Mouse (Mus musculus) urinary bladder, adult 18-20 months (tissue): ENCODE results near the gene Ninj2.

Source experiments
- DNase-seq, 2 experiments: peaks; one replicate each; pipeline ENCODE4 v3.0.0; 2022; ENCODE audit warnings: low spot score in 2 of 2, mixed read lengths in 2 of 2

Gene Ninj2

DNA sequence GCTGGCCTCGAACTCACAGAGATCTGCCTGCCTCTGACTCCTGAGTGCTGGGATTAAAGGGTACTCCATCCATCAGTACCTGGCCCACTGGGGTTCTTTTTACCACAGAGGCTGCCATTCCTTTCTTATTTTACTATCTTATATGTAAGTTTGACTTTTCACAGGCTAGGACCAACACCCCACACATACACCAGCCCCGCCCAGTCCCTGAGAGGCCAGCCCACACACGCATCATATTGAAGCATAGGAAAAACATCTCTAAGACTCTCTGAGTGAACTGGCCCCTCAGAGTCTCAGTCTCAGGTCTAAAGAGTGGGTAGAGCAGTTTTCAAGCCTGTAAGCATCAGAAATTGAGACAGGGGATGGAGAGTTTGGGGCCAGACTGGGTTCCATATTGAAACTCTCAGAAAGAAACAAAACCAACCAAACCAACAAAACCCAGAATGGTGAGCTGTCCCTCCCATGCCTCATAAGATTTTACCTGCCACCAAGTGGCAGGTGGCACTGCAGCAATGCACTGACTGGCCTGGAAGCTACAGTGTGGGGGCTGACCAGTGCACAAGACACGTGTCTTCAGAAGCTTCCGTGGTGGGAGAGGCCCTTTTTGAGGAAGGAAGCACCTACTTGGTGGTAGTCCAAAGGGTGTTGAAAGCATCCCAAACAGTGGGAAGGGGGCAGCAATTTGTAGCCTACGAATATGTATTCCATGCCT is 86.0 kb downstream of the Ninj2 start:
- no peak for DNase-seq

DNA sequence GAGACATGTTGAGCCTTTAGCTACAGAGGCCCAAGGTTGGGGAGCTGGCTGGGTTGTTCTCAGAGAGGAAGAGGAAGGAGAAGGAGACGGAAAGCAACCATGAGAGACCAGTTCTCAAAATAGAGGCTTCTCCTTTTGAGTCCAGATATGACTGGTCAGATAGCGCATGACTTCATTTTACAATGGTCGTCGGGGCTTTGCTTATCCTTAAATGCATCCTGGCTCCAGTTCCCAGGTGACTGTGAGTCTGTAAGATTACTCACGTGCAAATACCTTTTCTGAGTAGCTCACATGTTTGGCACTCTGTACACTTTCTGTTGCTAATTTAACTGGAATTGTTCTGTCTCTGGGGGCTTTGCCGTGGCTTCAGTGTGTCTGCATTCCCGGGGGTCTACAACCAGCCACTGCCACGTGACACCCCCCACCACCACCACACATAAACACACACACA is 86.6 kb downstream of the Ninj2 start:
- DNase-seq: no peak

DNA sequence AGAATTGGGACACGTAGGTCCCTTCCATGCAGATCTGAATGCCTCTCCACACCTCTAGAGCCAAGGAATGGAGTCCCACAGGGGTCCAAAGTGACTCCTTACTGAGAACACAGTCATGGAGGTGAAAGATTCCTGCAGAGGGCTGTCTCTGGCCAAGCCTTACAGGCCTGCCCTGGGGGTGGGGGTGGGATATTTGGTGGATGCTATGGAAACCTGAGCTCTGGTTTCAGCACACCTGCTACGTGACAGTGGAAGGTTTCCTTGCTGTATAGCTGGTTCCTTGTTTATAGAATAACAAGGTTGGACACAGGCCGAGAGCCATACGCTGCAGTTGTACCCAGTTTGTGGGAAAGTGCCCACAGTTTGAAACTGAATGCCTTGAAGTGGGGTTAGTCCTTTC is 87.3 kb downstream of the Ninj2 start:
- no peak for DNase-seq

DNA sequence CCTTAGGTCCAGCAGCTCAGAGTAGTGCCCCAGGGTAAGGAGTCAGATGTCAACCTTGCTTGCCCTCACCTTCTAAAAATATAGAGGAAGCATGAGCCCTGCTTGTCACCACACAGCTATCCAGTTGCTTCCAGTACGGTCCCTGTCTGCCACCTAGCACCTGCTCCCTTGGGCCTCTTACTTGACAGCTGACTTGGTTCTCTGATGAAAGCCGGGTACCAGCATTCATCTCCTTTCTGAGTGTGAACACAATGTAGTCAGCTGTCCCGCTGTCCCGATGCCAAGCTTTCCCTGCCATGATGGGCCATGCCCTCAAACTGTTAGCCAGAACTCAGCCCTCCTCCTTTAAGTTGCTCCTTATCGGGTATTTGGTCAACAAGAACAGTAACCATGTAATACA is 89.0 kb downstream of the Ninj2 start:
- DNase-seq: no peak

DNA sequence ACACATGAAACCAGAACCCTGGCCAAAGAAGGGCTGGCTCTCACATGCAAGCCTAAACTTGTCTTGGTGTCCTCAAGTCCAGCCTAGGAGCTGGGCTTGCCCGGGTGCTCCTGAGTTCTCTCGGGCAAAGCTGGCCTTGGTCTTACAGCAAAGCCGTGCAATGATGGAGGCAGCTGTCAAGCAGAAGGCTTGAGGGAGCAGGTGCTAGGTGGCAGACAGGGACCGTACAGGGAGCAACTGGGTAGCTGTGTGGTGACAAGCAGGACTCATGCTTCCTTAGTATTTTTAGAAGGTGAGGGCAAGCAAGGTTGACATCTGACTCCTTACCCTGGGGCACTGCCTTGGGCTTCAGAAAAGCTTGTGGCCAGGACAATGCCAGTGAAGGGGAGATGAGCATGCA is 90.6 kb downstream of the Ninj2 start:
- no peak for DNase-seq

DNA sequence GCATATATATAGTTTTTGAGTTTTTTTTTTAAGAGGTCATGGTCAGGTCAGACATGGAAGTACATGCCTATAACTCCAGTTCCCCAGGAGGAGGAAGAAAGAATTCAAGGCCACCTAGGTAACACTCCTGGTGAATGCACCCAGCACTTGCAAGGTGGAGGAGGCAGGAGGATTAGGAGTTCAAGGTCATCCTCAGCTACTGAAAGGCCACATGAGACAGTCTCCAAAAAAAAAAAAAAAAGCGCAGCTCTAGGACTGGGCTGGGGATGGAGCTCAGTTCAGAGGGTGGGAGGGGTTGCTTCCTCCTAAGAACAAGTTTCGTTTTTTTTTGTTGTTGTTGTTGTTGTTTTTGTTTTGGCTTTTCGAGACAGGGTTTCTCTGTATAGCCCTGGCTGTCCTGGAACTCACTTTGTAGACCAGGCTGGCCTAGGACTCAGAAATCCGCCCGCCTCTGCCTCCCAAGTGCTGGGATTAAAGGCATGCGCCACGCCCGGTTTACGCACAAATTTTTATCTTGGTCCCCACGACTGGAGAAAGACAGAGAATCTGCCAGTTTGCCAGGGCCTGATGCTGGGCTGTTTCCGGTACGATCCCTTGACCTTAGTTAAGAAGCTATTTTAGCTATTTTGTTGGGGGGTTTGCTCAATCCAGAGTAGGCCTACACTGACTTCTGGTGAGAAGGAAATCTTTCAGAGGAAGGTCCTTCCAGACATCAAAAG is 92.0 kb downstream of the Ninj2 start:
- DNase-seq: no peak

DNA sequence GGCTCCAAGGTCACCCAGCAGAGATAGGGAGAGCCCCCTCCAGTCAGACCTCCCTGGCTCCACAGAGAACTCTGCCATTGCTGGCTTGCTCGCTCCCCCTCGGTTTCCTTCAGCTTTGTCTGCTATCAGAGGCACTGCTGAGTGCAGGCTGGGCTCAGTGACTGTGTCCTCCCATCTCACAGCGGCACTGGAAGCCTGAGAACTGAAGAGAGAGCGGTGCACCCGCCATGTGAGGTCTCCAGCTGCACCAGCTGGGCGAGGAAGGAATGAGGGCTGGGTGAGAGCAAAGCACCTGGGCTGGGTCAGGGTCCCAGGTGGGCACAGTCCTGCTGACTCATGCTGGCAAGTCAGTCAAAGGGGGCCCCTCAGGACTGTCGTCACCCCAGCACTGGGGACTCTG is 92.6 kb downstream of the Ninj2 start:
- no peak for DNase-seq

DNA sequence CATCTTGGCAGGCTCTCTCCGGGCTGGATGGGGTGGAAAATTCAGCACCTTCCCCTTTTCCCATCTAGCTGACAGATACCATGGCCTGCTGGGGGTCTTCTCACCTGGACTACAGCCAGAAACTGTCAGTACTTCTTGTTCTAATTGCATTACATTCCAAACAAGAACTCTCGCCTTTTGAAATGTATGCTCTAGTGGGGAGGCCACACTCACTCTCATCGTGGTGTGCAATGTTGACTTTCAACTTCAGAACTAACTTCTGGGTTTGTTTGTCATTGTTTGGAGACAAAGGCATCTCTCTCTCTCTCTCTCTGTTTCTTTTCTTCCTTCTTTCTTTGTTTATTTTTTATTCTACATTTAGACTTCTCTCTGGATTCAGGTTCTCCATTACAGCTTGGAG is 93.4 kb downstream of the Ninj2 start:
- no peak for DNase-seq

DNA sequence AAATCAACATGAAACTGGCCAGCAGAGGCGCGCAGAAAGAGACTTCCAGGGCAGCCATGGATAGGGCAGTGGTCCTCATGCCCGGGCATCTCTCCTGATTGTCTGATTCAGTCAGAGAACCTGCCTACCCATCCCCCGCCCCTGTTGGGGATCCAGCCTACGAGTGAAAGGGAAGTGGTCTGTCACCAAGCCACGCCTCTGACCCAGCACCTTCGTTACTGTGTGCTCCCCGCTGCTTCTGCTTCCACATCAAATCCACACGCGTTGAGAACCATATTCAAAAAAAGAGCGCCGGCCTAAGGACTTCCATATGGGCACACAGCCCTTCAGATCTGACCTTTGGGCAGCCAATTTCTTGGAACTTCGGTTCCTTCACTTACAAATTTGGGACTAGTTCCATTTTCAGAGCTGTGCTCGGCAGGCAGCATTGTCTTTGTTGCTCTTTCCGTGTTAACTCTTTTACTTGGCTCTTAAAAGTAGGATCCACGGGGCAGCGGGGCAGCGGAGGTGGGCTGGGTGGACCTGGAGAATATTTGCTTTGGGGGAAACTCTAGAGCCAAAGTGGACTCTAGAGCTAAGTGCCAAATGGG is 94.5 kb downstream of the Ninj2 start:
- DNase-seq: no peak

DNA sequence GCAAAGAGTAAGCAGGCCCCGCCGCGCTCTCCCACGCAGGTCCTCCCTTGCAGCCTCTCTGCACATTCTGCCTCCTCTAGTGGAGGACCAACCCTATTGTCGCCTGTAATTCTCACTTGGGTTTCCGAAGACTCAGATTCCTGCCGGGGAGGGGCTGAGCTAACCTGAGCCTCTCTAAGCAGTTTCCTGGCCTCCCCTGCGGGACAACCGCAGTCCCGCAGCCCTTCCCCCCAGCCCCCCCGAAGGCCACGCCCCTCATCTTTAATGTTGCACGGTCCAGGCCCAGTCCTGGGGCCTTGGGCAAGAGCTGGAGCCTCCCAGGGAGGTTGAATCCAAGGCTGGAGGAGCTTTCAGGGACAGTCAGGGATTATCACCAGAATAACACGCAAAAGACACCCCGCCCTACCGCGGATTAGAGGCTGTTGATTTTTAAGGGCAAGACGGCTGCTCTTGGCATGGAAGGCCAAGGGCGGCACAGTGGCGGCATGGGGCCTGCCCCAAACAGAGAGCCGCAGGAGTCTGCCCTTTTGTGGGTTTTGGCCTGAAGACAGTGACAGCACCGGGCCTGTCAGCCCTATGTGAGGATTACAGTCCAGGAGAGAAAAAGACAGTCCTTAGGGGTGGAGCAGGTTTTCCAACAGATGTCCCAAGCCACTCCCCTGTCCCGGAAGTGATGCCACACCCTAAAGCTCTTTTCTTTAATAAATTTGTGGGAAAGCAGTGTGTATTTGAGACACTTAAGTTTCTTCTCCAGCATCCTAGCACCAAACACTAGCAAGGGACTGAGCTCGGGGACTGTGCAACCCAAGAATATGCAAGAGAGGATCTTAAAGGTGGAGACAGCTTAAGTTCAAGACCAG is 95.5 kb downstream of the Ninj2 start:
- peak in 1 of 2 experiments; percentile 29 for DNase-seq

DNA sequence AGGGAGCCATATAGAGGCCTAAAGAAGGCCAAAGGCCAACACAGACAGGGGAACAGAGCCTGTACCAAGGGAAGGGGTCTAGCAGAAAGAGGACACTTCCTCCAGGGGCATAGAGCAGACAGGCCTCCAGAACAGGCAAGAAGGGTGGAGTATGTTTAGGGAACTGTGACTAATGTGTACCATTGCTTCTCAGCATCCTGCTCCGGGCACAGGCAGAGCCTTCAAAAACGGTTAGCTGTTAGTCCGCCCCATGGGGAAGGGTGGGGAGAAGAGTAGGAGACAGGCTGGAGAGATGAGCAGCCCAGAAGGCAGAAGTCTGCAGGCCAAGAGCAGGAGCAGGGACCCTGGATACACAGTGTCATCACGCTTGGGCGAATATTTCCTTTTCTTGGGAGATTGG is 96.1 kb downstream of the Ninj2 start:
- DNase-seq: no peak

DNA sequence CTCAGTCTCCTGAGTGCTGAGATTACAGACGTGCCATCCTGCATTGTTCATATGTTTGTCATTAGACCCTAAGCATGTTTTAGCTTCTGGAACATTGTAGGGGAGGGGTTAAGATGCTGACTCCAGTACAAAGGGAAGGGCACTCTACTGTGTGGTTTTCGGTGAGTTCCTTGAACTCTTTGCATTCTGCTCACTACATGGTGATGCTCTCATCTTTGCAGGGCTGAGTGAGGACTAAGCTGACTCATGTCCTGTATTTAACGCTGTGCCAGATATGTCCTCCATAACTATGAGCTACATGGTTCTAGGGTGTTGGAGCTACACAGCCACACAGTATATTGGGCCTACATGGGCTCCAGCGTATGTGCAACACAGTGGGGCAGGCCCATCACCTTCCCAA is 97.2 kb downstream of the Ninj2 start:
- no peak for DNase-seq

DNA sequence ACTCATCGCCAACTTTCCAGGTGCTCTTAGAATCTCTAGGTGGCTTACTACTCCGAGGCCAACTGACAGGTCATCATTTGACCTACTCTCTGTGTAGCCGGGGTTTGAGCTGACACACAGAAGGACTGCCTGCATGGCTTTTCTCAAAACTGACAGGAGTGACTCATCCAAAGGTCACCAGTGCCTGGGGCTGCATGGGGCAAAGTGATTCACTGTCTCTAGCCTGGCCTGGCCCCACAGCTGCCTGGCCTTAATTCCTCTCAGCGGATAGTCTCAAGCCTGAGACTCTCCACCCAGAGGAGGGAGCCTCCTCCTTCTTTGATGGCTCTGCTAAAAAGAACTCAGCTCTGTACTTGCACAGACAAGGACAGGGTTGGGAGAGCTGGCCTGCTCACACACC is 97.8 kb downstream of the Ninj2 start:
- peak; percentile 21 to 55 for DNase-seq

DNA sequence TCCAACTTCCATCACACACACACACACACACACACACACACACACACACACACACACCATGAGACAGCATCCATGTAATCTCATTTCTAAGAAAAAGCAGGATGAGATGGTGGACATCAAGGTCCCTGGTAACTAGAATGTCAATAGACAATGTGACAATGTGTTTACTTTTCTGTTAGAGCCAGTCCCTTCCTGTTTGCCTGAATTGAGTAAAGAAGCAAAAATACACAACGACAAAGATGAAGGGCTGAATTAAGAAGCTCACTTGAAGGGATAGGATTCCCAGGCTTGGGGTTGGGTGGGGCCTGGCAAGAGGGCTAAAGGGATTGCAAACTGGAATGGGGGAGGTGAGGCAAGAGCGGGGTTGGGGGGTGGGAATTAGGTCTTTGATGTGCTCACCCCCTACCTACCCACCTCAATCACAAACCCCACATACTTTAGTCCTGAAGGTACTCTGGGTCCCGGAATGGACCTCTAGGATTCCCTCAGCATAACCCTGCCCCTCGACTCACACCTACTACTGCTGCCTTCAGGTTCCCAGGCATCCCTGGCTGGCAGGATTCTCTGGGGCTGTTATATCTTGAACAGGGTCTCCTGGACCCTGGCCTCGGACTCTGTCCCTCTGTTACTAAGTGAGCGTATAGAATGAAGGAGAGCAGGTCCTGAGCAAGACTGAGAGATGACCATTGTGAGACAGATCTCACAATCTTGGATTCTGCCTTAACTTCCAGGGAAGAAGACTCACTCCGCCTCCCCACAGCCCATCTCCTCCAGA is 98.4 kb downstream of the Ninj2 start:
- DNase-seq: no peak

DNA sequence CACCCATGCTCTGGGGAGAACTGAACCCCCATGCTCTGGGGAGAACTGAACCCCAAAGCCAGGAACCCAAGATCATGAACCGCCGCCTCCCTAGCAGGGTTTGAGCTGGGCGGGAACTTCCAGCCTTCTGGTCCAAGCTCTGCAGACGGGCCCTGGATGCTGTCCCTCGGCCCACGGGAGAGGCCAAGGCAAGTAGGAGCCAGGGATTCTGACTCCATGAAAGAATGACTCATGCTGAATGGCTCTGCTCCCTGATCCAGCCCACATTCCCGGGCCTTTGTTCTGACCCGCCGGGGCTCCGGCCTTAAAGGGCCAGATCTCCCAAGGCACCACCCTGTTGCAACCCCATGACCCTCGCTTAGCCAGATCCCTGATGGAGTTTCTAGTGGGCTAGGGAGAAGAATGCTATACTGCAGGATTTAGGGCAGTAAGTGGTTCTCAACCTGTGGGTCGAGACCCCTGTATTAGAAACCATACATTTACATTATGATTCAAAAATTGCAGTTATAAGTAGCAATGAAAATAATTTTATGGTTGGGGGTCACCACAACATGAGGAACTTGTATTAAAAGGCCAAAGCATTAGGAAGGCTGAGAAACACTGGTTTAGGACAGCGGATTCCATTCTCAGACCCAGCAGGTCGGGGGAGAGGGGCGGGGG is 99.2 kb downstream of the Ninj2 start:
- peak; percentile 29 to 82 for DNase-seq

DNA sequence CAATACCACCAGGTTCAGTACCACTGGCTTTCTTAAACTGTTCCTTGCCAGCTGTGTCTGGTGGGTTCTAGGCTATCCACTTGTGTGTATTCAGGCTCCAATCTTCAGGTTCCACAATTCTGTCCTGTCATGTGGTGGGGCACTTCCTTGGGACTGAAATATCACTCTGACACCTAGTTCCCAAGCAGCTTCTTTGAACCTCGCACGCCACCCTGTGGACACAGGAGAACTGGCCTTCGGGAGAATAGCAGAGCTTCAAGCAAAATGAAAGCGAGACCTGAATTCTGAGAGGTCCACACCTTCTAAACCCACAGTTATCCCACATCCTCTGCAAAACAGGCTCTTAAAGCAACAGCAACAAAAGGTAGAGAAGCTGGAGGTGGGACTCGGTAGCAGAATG is 100.0 kb downstream of the Ninj2 start:
- DNase-seq: peak; percentile 63 to 66

DNA sequence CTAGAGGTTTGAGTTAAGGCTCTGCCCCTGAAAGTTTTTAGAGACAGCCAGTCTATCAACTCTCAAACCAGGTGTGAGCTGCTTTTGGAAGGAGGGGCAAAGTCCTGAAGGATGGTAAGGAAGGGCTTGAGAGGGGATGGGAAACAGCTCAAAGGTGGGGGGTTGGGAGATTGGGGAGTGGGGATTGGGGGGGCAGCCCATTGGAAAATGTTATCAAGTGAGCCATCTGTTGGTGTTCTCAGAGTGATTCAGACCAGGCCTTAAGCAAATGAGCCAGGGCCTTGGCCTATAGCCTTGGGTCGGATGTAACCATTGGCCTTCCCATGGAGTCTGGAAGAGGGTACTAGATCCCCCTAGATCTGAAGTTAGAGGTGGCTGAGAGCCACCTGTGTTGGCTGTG is 100.6 kb downstream of the Ninj2 start:
- DNase-seq: no peak

DNA sequence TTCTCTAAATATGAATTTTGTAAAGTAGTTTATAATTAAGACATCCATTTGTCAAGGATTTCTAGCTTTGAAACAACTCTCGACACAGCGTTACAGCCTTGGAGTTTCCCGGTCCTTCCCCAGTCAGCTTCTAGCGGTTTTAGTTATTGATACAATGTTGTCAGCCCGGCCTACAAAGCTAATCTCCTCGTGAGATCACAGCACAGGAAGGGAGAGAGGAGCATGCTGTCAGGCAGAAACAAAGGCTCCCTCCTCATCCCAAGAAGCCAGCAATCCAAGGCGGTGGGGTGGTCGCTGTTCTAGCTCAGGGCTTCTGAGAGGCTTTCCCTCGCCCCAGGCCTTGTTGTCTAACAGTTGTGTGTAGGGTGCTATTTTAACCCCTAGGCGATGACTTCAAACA is 101.2 kb downstream of the Ninj2 start:
- DNase-seq: no peak

DNA sequence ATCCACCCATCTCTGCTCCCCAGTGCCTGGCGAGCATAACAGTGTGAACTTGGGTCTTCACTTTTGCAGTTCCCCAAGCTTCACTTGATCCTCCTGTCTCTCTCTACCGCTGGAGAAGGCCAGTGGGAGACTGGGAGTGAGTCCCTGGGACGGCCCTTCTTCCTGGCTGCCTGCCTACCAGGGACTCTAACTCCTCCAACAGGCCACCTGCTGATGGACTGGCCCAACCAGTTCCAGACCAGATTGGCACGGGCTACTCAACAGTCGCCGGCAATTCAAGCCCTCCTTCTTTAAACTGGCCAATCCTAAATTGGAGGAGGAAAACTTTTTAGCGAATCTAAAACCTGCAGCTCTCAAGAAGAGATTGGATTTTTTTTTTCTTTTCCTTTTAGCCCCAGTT is 101.8 kb downstream of the Ninj2 start:
- peak; percentile 49 to 75 for DNase-seq

DNA sequence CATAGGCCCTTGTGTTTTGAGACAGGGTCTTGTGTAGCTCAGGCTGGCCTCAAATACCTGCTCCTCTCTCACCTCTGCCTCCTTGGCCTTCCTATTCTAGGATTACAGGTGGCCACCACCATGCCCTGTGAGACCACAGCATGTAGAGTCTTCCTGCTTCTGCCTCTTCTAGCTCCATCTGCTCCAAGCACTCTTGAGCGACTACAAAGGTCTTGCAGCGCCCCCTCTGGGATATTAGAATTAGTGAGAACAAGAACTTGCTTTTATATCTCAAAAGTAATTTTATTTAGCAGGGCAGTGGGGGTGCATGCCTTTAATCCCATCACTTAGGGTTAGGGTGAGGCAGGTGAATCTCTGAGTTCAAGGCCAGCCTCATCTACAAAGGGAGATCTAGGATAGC is 103.7 kb downstream of the Ninj2 start:
- DNase-seq: no peak

DNA sequence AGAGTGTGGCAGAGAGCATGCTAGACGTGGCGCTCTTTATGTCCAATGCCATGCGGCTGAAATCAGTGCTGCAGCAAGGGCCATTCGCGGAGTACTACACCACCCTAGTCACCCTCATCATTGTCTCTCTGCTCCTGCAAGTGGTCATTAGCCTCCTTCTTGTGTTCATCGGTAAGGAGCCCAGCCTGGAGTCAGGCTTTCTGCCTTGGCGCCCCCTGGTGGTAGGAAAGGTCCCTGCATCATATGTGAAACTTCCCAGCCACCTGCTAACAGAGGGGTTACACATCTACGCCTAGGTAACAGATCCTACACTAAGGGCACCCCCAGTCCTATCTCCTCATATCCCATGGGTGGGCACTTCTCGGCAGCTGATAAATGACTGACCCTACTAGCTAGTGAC is 104.8 kb downstream of the Ninj2 start:
- peak in 1 of 2 experiments; percentile 69 for DNase-seq
